Mouse (Mus musculus) cerebellum, adult 9-10 months (tissue): ENCODE measurements at regions not wholly inside any gene's neighbourhood (a gene's known extent, or its start where the extent isn't known, plus 50 kb on each side); places are given as distances from the start of the nearest gene placed in this dataset.

ENCODE experiments used
- DNase-seq: peaks from one replicate; pipeline ENCODE4 v3.0.0; 2022

GRCm38 (mm10) chr16:26168216-26168615 is 62.6 kb upstream of the P3h2 start:
- DNase-seq: no peak

- DNase-seq: no peak
Observed at GRCm38 (mm10) chr16:26164066-26164465, 58.5 kb upstream of the P3h2 start.

GRCm38 (mm10) chr16:26163401-26163800 is 57.8 kb upstream of the P3h2 start:
- no peak for DNase-seq

GRCm38 (mm10) chr16:26157606-26158005 is 52.0 kb upstream of the P3h2 start:
- DNase-seq: no peak
